8 mouse cellular contexts compared by ENCODE assay signal in genomic region chr1:166843397-166843877, GRCm38 (mm10).
A peak's percentile ranks its signal among the peaks of the same experiment; 100 is the strongest.
DNase-seq lines count a peak whose midpoint lies in the region; ATAC-seq and TF ChIP-seq lines count a peak whose summit lies in the region.

No protein-coding gene starts in this region.

- no peaks in the 10 kb centered on the region for H3K9me3 ChIP-seq in heart, embryonic 15.5 days (replicated peaks)
- no peaks in the 10 kb centered on the region for H3K9me3 ChIP-seq in neural tube, embryonic 14.5 days (ENCODE audit: control insufficient read depth, low read length)

- no peaks in the 10 kb centered on the region for H3K36me3 ChIP-seq in heart, embryonic 15.5 days
- H3K36me3 ChIP-seq in neural tube, embryonic 14.5 days (ENCODE audit: control insufficient read depth, insufficient read depth, low read length) = no peaks in the 10 kb centered on the region

- ATAC-seq in heart, embryonic 15.5 days (replicated peaks; ENCODE audit: insufficient number of reproducible peaks, insufficient read depth, low FRiP score, low read depth) = no peak
- peak; percentile 80 for ATAC-seq in neural tube, embryonic 14.5 days (ENCODE audit: low read depth)

- no peak for TF ChIP-seq CTCF in cerebellum, adult 2 months (IDR thresholded peaks at IDR 0.05; ENCODE audit: borderline replicate concordance, insufficient read depth, low read depth, low read length)
- TF ChIP-seq CTCF in bone marrow macrophage, adult 2 months (IDR thresholded peaks at IDR 0.05; ENCODE audit: low read depth, low read length) = no peak

- peak overlapping the region; percentile 20; the same call in 1 of the 2 replicates for H3K9ac ChIP-seq in heart, embryonic 15.5 days
- H3K9ac ChIP-seq in neural tube, embryonic 14.5 days (replicated peaks; ENCODE audit: low read depth, low read length) = peak overlapping the region; percentile 39; the same call in 1 of the 2 replicates

- TF ChIP-seq POLR2A in cerebellum, adult 2 months (IDR thresholded peaks at IDR 0.05; ENCODE audit: borderline replicate concordance, insufficient read depth, low read length) = no peak
- TF ChIP-seq POLR2A in bone marrow macrophage, adult 2 months (IDR thresholded peaks at IDR 0.05; ENCODE audit: borderline replicate concordance, low read depth, low read length) = 0 out of 2 replicates have a peak, but pooled peaks have one; percentile 23

- 23% methylated on average over 11 of the region's 11 CpGs for WGBS in cerebellum, adult 2 months
- 3% methylated on average over 11 of the region's 11 CpGs for WGBS in heart, embryonic 15.5 days
- 1% methylated on average over 11 of the region's 11 CpGs for WGBS in neural tube, embryonic 14.5 days

- peak overlapping the region; percentile 56 for H3K4me2 ChIP-seq in heart, embryonic 15.5 days
- H3K4me2 ChIP-seq in neural tube, embryonic 14.5 days (ENCODE audit: low read depth, low read length) = peak overlapping the region; percentile 48

- H3K27me3 ChIP-seq in cerebellum, adult 2 months (ENCODE audit: control insufficient read depth, insufficient read depth, low read length) = no peaks in the 10 kb centered on the region
- no peaks in the 10 kb centered on the region for H3K27me3 ChIP-seq in heart, embryonic 15.5 days
- no peaks in the 10 kb centered on the region for H3K27me3 ChIP-seq in neural tube, embryonic 14.5 days (ENCODE audit: control insufficient read depth, insufficient read depth, low read length)

- H3K4me3 ChIP-seq in cerebellum, adult 2 months (replicated peaks; ENCODE audit: insufficient read depth, low read depth, low read length) = no peak overlapping the region
- no peak overlapping the region for H3K4me3 ChIP-seq in bone marrow macrophage, adult 2 months (ENCODE audit: insufficient read depth, low read length)
- H3K4me3 ChIP-seq in heart, embryonic 15.5 days = peak overlapping the region; percentile 32
- H3K4me3 ChIP-seq in neural tube, embryonic 14.5 days (ENCODE audit: low read depth, low read length) = peak overlapping the region; percentile 20; the same call in 1 of the 2 replicates

- peak; percentile 29 to 32 for DNase-seq in cerebellum, postnatal 14 days
- no peak for DNase-seq in cerebellum, adult 2 months
- DNase-seq in kidney, postnatal 14 days = peak; percentile 35
- DNase-seq in urinary bladder, postnatal 25 days (ENCODE audit: low spot score) = no peak
- no peak for DNase-seq in T-cell, adult 2 months (ENCODE audit: low spot score)

- H3K27ac ChIP-seq in cerebellum, adult 2 months (ENCODE audit: insufficient read depth, low read length) = no peak overlapping the region
- no peak overlapping the region for H3K27ac ChIP-seq in bone marrow macrophage, adult 2 months (ENCODE audit: insufficient read depth, low read depth, low read length)
- H3K27ac ChIP-seq in heart, embryonic 15.5 days = no peak overlapping the region
- H3K27ac ChIP-seq in neural tube, embryonic 14.5 days (ENCODE audit: low read depth, low read length) = peak overlapping the region; percentile 72

- H3K4me1 ChIP-seq in cerebellum, adult 2 months (ENCODE audit: control insufficient read depth, insufficient read depth, low read length) = no peaks in the 10 kb centered on the region
- peaks cover 13% of the 10 kb centered on the region for H3K4me1 ChIP-seq in bone marrow macrophage, adult 2 months (ENCODE audit: control insufficient read depth, insufficient read depth, low read length)
- peaks cover 6% of the 10 kb centered on the region for H3K4me1 ChIP-seq in heart, embryonic 15.5 days (replicated peaks)
- H3K4me1 ChIP-seq in neural tube, embryonic 14.5 days (ENCODE audit: control insufficient read depth, insufficient read depth, low read length) = 0 out of 2 replicates have a peak, but pooled peaks cover 4% of the 10 kb centered on the region

Comparison
In these comparisons a context has a peak if more than half of its experiments do, and no peak if none do; other contexts are left out.
1. DNase-seq: peak in cerebellum, postnatal 14 days (2 of 2) and kidney, postnatal 14 days (single experiment); none in cerebellum, adult 2 months (0 of 2), urinary bladder, postnatal 25 days (single experiment) and T-cell, adult 2 months (single experiment).
2. H3K4me3 ChIP-seq: peak in heart, embryonic 15.5 days (single experiment) and neural tube, embryonic 14.5 days (single experiment); none in cerebellum, adult 2 months (single experiment) and bone marrow macrophage, adult 2 months (single experiment).